Mouse (Mus musculus) T-helper 1 cell (primary cell): ENCODE results near the gene Olfr417.
"Not testable (repeated sequence)": the region's sequence is repeated elsewhere in the genome, so short reads cannot be mapped to it uniquely, and the experiment has no call there.

ENCODE experiments used
- in situ Hi-C: fragments of 300-600 bp; cut with MboI, MseI; formaldehyde crosslinking; loops from one replicate; pipeline ENCODE4 v1.15.1; 2025; ENCODE audit warnings: high pct_unique_total_duplicates

The Olfr417 gene

GRCm38 (mm10) chr1:174364882-174365451, at the start of gene Olfr417:
Gene Olfr417, plus strand, starts transcription at chr1:174365122.
- in situ Hi-C loops = no loop called here

GRCm38 (mm10) chr1:174317308-174317707, 47.6 kb upstream of the Olfr417 start:
- in situ Hi-C loops = no loop called here

- in situ Hi-C loops = no loop called here
Measured at GRCm38 (mm10) chr1:174330218-174330617, 34.7 kb upstream of the Olfr417 start, which contains the start of gene Mptx1. Gene Mptx1, plus strand, starts transcription at chr1:174330518.

- in situ Hi-C loops = not testable (repeated sequence)
Measured at GRCm38 (mm10) chr1:174353636-174354035, 11.3 kb upstream of the Olfr417 start.

GRCm38 (mm10) chr1:174354640-174355039, 10.3 kb upstream of the Olfr417 start:
- in situ Hi-C loops = no loop called here

GRCm38 (mm10) chr1:174373799-174374198, 8.9 kb downstream of the Olfr417 start:
- in situ Hi-C loops = no loop called here

- in situ Hi-C loops = no loop called here
Measured at GRCm38 (mm10) chr1:174390746-174391145, 25.8 kb downstream of the Olfr417 start, which contains the start of gene Olfr248. Gene Olfr248, plus strand, starts transcription at chr1:174391046.

GRCm38 (mm10) chr1:174422959-174423358, 58.0 kb downstream of the Olfr417 start:
- in situ Hi-C loops = no loop called here

- in situ Hi-C loops = no loop called here
Measured at GRCm38 (mm10) chr1:174423764-174424163, 58.8 kb downstream of the Olfr417 start, which contains the start of gene Olfr414. Gene Olfr414, plus strand, starts transcription at chr1:174424064.
